Mouse (Mus musculus) lung, adult 2 months (tissue): ENCODE results near the gene Cd82. TPM values are rescaled to one million over a fixed set of nuclear protein-coding genes. Genes with fewer than 3 reads are reported as not detected.

Experiments
- DNase-seq: peaks from one replicate; pipeline ENCODE4 v3.0.0; 2022
- H3K4me1 ChIP-seq: fragments of 200-500 bp; 2 replicates; pipeline ENCODE4 v1.6.1; 2011; ENCODE audit warnings: low read length; ENCODE audit not compliant: control insufficient read depth, insufficient read depth
- H3K4me3 ChIP-seq: fragments of 200-500 bp; replicated peaks from 2 replicates; pipeline ENCODE3; 2011; ENCODE audit warnings: low read depth, mild to moderate bottlenecking, control low read depth, low read length; ENCODE audit errors: extremely low read depth
- CTCF ChIP-seq: fragments of 200-500 bp; IDR thresholded peaks from 2 replicates; pipeline ENCODE4 v1.5.1; 2011; ENCODE audit warnings: mild to moderate bottlenecking, low read length, control low read depth; ENCODE audit not compliant: insufficient read depth
- POLR2A ChIP-seq: fragments of 200-500 bp; IDR thresholded peaks from 2 replicates; pipeline ENCODE4 v1.6.1; 2011; ENCODE audit warnings: low read depth, mild to moderate bottlenecking, control low read depth, low read length, borderline replicate concordance; ENCODE audit errors: extremely low read depth
- WGBS: fragments of 180-500 bp; shearing (Covaris S2); methylation state at CpG from one replicate; pipeline ENCODE4 v1.1.7; 2018; 5-methylcytosine and 5-hydroxymethylcytosine counted together
- polyA plus RNA-seq: library from polyadenylated mRNA; depleted of rRNA; stranded (reverse); fragments of >200 nt; gene quantifications from 2 replicates; pipeline ENCODE4 v1.2.3, GENCODE M21; 2012

Gene Cd82
- polyA plus RNA-seq, 1 experiment: 170 TPM

GRCm38 (mm10) chr2:93435577-93435976 is 27.4 kb downstream of the Cd82 start:
- no peak overlapping the region for H3K4me3 ChIP-seq
- WGBS: 46% methylated on average over 4 of the region's 4 CpGs
- no peak for DNase-seq
- no peaks in the 10 kb centered on the region for H3K4me1 ChIP-seq
- TF ChIP-seq POLR2A (no peak), CTCF (no peak)

- DNase-seq: no peak
- TF ChIP-seq POLR2A: no peak
- no peak for TF ChIP-seq CTCF
- Histone ChIP-seq H3K4me3 (no peak overlapping the region), H3K4me1 (no peaks in the 10 kb centered on the region)
- 92% methylated on average over 3 of the region's 3 CpGs for WGBS
Measured at GRCm38 (mm10) chr2:93434896-93435295, 28.0 kb downstream of the Cd82 start.

GRCm38 (mm10) chr2:93433543-93433942 is 29.4 kb downstream of the Cd82 start:
- no peak for DNase-seq
- 88% methylated on average over 5 of the region's 5 CpGs for WGBS
- TF ChIP-seq CTCF: no peak
- no peak for TF ChIP-seq POLR2A
- H3K4me3 ChIP-seq: no peak overlapping the region
- no peaks in the 10 kb centered on the region for H3K4me1 ChIP-seq

- WGBS: 67% methylated on average over 6 of the region's 6 CpGs
- Histone ChIP-seq H3K4me3 (no peak overlapping the region), H3K4me1 (no peaks in the 10 kb centered on the region)
- no peak for TF ChIP-seq CTCF
- TF ChIP-seq POLR2A: no peak
- no peak for DNase-seq
Measured at GRCm38 (mm10) chr2:93432600-93433389, 30.1 kb downstream of the Cd82 start.

GRCm38 (mm10) chr2:93431575-93432325 is 31.2 kb downstream of the Cd82 start:
- WGBS: 73% methylated on average over 5 of the region's 5 CpGs
- Histone ChIP-seq H3K4me1 (no peaks in the 10 kb centered on the region), H3K4me3 (no peak overlapping the region)
- DNase-seq: no peak
- TF ChIP-seq POLR2A: no peak
- TF ChIP-seq CTCF: no peak

GRCm38 (mm10) chr2:93430993-93431392 is 31.9 kb downstream of the Cd82 start:
- H3K4me1 ChIP-seq: no peaks in the 10 kb centered on the region
- WGBS: 84% methylated on average over 5 of the region's 5 CpGs
- TF ChIP-seq POLR2A (no peak), CTCF (no peak)
- no peak overlapping the region for H3K4me3 ChIP-seq
- DNase-seq: no peak

GRCm38 (mm10) chr2:93428004-93428531 is 34.9 kb downstream of the Cd82 start:
- 73% methylated on average over 11 of the region's 11 CpGs for WGBS

GRCm38 (mm10) chr2:93427000-93427715 is 35.8 kb downstream of the Cd82 start:
- WGBS: 66% methylated on average over 8 of the region's 8 CpGs
- no peak for DNase-seq
- TF ChIP-seq POLR2A: no peak
- no peak for TF ChIP-seq CTCF
- Histone ChIP-seq H3K4me1 (no peaks in the 10 kb centered on the region), H3K4me3 (no peak overlapping the region)

More at GRCm38 (mm10) chr2:93428004-93428531, 34.9 kb downstream of the Cd82 start:
- DNase-seq: no peak
- H3K4me3 ChIP-seq: no peak overlapping the region
- H3K4me1 ChIP-seq: no peaks in the 10 kb centered on the region
- TF ChIP-seq POLR2A (no peak), CTCF (no peak)

- Histone ChIP-seq H3K4me3 (no peak overlapping the region), H3K4me1 (no peaks in the 10 kb centered on the region)
- TF ChIP-seq POLR2A (no peak), CTCF (no peak)
- DNase-seq: no peak
- WGBS: 72% methylated on average over 4 of the region's 4 CpGs
Measured at GRCm38 (mm10) chr2:93425810-93426209, 37.1 kb downstream of the Cd82 start.
